Mouse (Mus musculus) C2C12 (cell line): ENCODE measurements around the gene Peli2. TPM values are rescaled to one million over a fixed set of nuclear protein-coding genes. Genes with fewer than 3 reads are reported as not detected.

ENCODE experiments used
- H3K27me3 ChIP-seq: one replicate; pipeline ENCODE4 v1.6.1; 2011; ENCODE audit not compliant: control insufficient read depth, insufficient read depth, insufficient read length
- H3K36me3 ChIP-seq: one replicate; pipeline ENCODE4 v1.6.1; 2011; ENCODE audit not compliant: control insufficient read depth, insufficient read depth
- H3K4me3 ChIP-seq: one replicate; pipeline ENCODE4 v1.5.1; 2011; ENCODE audit warnings: mild to moderate bottlenecking, control low read depth; ENCODE audit not compliant: poor library complexity, insufficient read depth, severe bottlenecking
- H3K79me2 ChIP-seq: one replicate; pipeline ENCODE4 v1.6.1; 2011; ENCODE audit not compliant: control insufficient read depth, insufficient read depth
- H3K79me3 ChIP-seq: one replicate; pipeline ENCODE4 v1.6.1; 2011; ENCODE audit warnings: low read depth, control low read depth
- H3ac ChIP-seq: one replicate; pipeline ENCODE3; 2011; ENCODE audit warnings: low read depth; ENCODE audit not compliant: control insufficient read depth, insufficient read length
- CEBPB ChIP-seq: IDR thresholded peaks from one replicate; pipeline ENCODE4 v1.6.1; 2011; ENCODE audit warnings: low read depth, mild to moderate bottlenecking, control low read depth, moderate library complexity
- CTCF ChIP-seq: IDR thresholded peaks from one replicate; pipeline ENCODE4 v1.5.1; 2011; ENCODE audit not compliant: control insufficient read depth, insufficient read depth, insufficient read length
- FOSL1 ChIP-seq: IDR thresholded peaks from one replicate; pipeline ENCODE4 v1.8.0; 2011; ENCODE audit warnings: mild to moderate bottlenecking, low read length; ENCODE audit not compliant: poor library complexity, insufficient read depth, severe bottlenecking
- MAX ChIP-seq: IDR thresholded peaks from one replicate; pipeline ENCODE4 v1.6.1; 2011; ENCODE audit warnings: mild to moderate bottlenecking, control low read depth
- MYOD1 ChIP-seq: IDR thresholded peaks from one replicate; pipeline ENCODE4 v1.6.1; 2011; ENCODE audit warnings: low read depth; ENCODE audit not compliant: control insufficient read depth, insufficient read length
- MYOG ChIP-seq: IDR thresholded peaks from one replicate; pipeline ENCODE4 v1.6.1; 2011; ENCODE audit not compliant: control insufficient read depth, insufficient read length; ENCODE audit errors: extremely low read depth
- USF1 ChIP-seq: IDR thresholded peaks from one replicate; pipeline ENCODE4 v1.6.1; 2011; ENCODE audit warnings: low read depth, mild to moderate bottlenecking, control low read depth, moderate library complexity
- polyA plus RNA-seq: library from polyadenylated mRNA; unstranded; fragments of >200 nt; fragmentation: generic; extraction: Trizol; gene quantifications from one replicate; pipeline ENCODE4 v1.2.1, GENCODE M21; 2012; ENCODE audit warnings: missing spikeins

Gene Peli2
- polyA plus RNA-seq, 1 experiment = 13.9 TPM

DNA sequence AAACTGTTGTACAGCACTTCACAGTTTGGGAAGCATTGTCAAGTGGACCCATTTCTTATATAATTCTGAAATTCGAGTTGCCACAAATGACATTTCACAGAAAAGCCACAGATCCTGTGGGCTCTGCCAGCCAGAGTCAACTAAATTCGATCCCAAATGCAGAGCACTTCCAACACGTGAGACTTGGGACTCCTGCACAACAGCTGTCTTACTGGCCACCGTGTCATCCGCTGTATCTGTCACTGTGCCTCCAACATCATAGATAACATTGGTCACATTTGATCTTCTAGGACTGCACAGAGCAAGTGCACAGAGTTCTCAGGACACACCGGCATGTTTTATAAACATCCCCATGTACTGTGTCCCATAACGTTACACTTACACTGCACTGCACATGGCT, 14.2 kb upstream of the Peli2 start:
- H3ac ChIP-seq = no peak overlapping the region
- H3K36me3 ChIP-seq = no peaks in the 10 kb centered on the region
- H3K4me3 ChIP-seq = no peak overlapping the region
- TF ChIP-seq FOSL1 = no peak
- no peak for TF ChIP-seq CTCF
- no peak for TF ChIP-seq MYOG
- TF ChIP-seq MYOD1 = no peak
- TF ChIP-seq USF1 = no peak
- TF ChIP-seq MAX = no peak
- no peak for TF ChIP-seq CEBPB
- H3K79me2 ChIP-seq = no peaks in the 10 kb centered on the region
- H3K27me3 ChIP-seq = no peaks in the 10 kb centered on the region
- no peaks in the 10 kb centered on the region for H3K79me3 ChIP-seq

GRCm38 (mm10) chr14:48117986-48118385, 2.6 kb upstream of the Peli2 start:
- TF ChIP-seq MYOD1 (no peak), MYOG (no peak), MAX (no peak), USF1 (no peak), FOSL1 (no peak), CEBPB (no peak), CTCF (no peak)
- H3K4me3 ChIP-seq = no peak overlapping the region
- no peaks in the 10 kb centered on the region for H3K36me3 ChIP-seq
- H3K27me3 ChIP-seq = no peaks in the 10 kb centered on the region
- H3ac ChIP-seq = no peak overlapping the region
- no peaks in the 10 kb centered on the region for H3K79me3 ChIP-seq
- H3K79me2 ChIP-seq = no peaks in the 10 kb centered on the region

DNA sequence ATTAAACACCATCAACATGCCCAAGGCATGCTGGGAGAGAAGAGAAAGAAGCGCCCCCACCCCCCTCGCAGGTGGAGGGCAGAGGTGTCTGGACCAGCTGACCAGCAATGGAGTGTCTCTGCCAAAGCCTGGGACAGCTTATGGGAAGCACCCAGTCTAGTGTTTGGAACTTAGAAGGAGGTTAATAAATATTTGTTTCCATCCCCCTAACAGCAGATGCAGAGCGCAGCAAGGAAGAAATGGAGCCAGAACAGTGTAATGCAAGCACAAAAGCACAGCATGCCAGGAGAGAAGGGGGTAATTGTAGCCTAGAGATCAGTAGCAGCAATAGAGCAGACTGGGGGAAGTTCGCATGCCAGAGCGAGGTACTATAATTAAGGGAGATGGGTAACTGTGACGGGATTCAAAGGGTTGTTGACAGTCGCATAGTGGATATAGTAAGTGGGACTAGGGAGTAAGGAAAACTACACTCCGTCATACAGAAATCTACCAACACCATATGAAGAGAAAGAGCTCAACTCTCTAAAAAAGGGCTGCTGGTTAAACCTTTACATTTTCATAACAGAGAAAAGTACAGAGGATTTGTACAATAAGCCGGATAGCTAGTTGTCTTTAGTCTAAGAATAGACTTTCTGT, 1.5 kb upstream of the Peli2 start:
- Histone ChIP-seq H3K4me3 (no peak overlapping the region), H3K27me3 (no peaks in the 10 kb centered on the region), H3K79me2 (no peaks in the 10 kb centered on the region), H3K79me3 (no peaks in the 10 kb centered on the region), H3K36me3 (no peaks in the 10 kb centered on the region), H3ac (no peak overlapping the region)
- TF ChIP-seq MAX = no peak
- TF ChIP-seq CTCF = no peak
- TF ChIP-seq MYOD1 = no peak
- no peak for TF ChIP-seq USF1
- no peak for TF ChIP-seq MYOG
- no peak for TF ChIP-seq FOSL1
- no peak for TF ChIP-seq CEBPB

- no peak overlapping the region for H3K4me3 ChIP-seq
These were observed 864 bp upstream of the Peli2 start for GRCm38 (mm10) chr14:48119648-48120270.

GRCm38 (mm10) chr14:48120443-48120751, 226 bp upstream of the Peli2 start:
- Histone ChIP-seq H3K27me3 (no peaks in the 10 kb centered on the region), H3K79me2 (no peaks in the 10 kb centered on the region), H3ac (peak overlapping the region; percentile 10), H3K36me3 (no peaks in the 10 kb centered on the region), H3K79me3 (no peaks in the 10 kb centered on the region), H3K4me3 (peak overlapping the region; percentile 39)
- TF ChIP-seq MYOG (no peak), CEBPB (no peak), MAX (no peak), FOSL1 (no peak)

More at GRCm38 (mm10) chr14:48119648-48120270, 864 bp upstream of the Peli2 start:
- Histone ChIP-seq H3K36me3 (no peaks in the 10 kb centered on the region), H3K79me2 (no peaks in the 10 kb centered on the region), H3ac (no peak overlapping the region), H3K79me3 (no peaks in the 10 kb centered on the region), H3K27me3 (no peaks in the 10 kb centered on the region)
- no peak for TF ChIP-seq FOSL1
- TF ChIP-seq USF1 = no peak
- TF ChIP-seq MAX = no peak
- no peak for TF ChIP-seq MYOG
- TF ChIP-seq CTCF = no peak
- no peak for TF ChIP-seq CEBPB
- no peak for TF ChIP-seq MYOD1
